Mouse (Mus musculus): ENCODE measurements around the gene Jdp2.

The Jdp2 gene

DNA sequence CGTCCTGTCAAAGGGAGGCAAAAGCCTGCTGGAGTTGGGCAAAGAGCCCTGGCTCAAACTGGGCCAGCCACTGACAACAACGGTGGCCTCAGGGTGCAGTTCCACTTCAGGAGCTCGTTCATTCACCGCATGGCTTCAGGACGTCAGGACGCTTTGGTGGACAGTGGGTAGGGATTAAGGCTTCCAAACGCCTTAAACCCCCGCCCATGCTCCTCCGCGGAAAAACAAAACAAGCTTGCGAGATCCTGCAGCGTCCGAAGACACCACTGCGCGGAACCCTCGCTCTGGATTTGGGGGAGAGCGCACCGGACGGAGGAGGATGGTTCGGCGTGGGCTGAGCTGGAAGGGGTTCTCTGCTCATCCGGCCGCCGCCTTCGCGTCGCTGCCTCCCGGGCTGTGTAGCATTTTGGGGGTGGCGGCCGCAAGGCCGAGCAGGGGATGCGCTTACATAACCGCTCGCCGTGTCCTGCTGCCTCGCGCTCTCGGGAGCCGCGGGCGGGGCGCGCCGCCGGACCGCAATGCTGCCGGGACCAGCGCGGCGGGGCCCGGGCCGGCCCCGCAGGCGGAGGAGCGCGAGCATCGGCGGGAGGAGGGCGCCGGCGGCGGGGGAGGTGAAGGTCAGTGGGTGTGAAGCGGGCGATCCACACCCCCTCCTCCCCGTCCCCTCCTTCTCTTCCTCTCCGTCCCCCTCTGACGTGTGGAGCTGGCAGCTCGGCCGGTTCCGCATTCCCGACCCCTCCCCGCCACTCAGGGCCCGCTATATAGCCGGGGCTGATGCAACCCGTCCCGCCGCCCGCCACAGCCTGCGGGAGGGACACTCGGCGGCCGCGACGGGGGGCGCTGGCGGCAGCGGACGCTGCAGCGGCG lies at the start of gene Jdp2:
TSS of gene Jdp2 (plus strand) at position 417 of the 867 bp plus-strand sequence.
- peak; percentile 76 to 83 for DNase-seq (ENCODE audit: low spot score in 2 of 2)

DNA sequence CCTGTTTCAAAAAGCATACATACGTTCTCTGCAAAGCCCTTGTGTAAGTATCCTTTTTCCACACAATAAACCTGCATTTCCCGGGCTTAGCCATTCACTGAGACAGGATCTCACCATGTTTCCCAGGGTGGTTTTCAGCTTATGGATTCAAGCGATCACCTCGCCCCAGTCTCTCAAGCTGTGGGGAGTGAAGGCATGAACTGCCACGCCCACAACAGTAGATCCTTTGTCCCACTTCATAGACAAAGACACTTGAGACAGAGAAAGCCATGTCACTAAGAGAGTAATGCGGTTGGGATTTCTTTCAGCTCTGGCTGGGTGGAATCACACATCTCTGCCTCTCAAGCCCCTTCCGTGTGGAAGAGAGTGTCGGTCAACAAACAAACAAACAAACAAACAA lies 49.2 kb upstream of the Jdp2 start:
- no peak for DNase-seq (ENCODE audit: low spot score in 2 of 2)

DNA sequence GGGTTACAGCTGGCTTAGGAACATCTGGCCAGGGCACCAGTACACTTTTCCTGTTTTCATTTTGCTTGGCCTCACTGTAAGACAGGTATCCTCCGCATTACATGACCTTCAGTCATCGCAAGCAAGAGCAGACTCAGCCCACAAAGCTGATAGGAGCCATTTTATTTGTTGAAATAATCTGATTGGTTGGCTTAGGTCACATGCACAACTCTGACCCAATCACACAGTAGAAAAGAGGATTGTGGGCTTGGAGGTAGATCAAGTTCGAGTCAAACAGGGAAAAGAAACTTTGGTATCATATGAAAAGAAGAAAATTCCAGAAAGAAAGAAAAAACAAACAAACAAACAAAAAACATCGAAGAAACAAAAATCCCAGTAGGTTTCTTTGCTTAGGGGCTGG lies 48.4 kb upstream of the Jdp2 start:
- DNase-seq (ENCODE audit: low spot score in 2 of 2), result no peak

DNA sequence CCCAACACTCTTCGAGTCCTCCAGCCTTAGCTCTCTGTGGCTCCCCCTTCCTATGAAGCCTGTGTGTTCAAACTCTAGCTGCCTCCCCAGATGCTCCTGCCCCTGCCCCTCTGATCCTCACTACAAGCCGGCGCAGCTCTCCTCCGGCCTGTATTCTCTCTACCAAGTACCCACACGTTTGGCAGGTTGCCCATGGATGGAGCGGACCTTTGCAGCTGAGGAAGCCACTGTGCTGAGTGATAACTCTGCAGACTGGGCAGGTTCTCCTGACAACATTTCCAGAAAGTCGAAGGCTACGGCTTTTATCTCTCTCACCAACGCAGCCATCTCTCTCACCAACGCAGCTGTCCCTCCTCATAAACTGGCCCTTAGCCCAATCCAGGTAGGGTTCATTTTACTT lies 39.5 kb upstream of the Jdp2 start:
- no peak for DNase-seq (ENCODE audit: low spot score in 2 of 2)

DNA sequence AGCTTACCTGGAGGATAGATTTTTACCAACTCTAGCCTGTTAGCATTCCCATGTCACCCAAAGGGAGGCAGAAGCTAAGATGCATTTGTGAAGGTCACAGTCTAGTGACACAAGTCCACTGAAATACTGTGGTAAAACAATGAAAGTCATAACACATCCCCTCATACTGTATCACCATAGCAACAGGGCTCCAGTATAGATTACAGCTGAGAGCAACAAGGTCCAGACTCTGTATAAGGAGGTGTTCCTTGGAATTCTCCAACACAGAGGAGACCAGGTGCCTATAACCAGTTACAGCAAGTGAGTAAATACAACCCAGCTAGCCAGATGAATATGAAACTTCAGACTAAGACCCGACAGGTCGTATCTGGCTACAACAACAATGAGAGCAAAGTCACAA lies 33.4 kb upstream of the Jdp2 start:
- no peak for DNase-seq (ENCODE audit: low spot score in 2 of 2)

DNA sequence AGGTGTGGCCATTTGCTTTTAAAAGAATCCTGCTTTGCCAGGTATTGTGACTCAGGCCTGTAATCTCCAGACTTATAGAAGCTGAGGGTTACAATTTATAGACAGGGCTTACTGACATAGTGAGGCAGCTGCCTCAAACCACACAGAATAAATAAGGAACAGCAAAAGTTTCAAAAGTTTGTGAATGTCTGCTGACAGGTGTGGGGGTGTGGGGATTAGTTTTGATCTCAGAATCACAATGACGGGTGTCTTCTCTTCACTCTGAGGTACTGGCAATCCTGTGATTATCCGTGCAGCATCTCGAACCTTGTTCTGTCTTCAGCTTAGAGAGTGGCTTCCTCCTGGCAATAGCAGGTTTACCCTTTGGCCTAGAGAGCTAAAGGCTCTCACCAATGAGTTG lies 30.5 kb upstream of the Jdp2 start:
- no peak for DNase-seq (ENCODE audit: low spot score in 2 of 2)

DNA sequence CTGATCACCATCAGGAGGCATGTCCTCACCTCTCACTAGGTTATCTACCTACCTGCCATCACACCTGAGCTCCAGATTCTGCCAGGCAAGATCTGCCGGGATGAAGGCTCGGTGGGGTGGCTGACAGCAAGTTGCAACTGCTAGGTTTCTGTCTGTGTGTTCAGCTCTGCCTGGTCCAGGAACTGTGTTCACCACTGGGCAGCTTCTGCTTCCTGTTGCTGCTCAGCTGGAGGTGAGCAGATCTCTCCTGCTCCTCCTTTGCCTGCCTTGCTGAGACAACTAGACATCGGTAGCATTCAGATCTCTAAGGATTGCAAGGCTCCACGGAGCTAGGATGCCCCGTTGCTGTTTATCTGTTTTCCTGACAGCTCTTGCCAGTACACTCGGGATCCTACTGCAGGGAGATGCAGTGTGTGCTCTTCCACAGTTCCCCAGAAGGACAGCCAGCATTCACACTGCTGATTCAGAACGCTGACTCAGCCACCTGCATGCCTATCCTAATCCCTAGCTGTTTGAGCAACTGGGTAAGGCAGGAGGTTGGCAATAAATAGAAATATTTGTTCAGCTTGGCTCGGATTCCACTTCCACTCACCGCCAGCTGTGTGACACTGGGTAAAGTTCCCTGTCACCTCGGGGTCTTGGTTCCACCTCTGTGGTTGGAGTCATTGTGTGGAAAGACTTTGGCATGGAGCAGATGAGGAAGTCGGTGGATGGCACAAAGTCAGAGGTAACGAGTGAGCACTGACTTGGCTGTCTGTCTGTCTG lies 29.3 kb upstream of the Jdp2 start:
- no peak for DNase-seq (ENCODE audit: low spot score in 2 of 2)

DNA sequence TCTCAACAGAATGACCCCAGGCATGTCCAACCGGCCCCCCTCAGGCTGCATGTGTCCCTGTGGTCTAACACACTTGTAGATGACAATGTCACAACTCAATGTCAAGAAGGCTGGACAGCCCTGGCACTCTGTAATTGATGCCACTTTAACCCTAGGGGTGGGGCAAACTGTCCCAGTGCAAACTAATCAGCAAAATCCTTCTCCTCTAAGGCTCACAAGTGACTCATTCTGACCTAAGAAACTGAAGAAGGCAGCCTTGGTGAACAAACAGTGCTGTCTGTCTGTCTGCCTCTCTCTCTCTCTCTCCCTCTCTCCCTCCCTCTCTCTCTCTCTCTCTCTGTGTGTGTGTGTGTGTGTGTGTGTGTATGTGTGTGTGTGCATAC lies 28.7 kb upstream of the Jdp2 start:
- no peak for DNase-seq (ENCODE audit: low spot score in 2 of 2)

DNA sequence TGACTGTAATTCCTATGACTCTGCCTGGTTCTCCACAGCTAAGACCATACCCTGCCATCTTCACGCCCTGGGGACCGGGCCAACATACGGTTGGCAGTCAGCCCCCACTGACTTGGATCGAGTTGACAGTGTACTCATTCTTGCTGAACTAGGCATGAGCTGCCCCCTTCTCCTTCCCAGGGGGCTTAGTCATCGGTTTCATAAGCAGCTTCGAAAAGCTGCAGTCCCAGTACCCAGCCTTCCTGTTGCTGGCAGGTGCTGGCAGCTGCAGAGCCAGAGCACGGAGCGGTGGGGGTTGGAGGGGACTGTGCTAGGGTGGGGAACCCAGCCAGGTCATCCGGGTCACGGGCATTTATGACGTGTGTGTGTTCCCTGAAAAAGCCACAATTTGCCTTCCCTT lies 27.5 kb upstream of the Jdp2 start:
- peak; percentile 40 to 66 for DNase-seq (ENCODE audit: low spot score in 2 of 2)

DNA sequence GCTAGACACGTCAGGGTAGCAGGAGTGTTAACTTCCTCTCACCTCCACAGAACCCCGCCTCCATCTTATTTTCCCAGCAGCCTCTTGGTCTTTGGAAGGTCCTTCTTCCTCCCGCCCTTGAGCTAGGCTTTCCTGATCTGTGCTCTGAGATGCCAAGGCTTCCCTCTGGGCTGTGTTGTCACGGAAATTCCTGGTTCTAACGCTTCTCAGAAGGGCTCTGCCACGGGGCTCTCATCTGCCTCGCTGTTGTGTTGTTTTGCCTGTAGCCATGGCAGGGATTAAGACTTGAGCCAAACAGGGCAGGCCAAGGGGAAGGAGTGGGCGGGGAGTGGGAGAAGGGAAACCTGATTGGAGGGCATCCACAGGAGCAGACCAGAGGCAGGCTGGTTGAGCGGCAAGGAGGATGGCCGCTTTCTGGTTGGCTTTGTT lies 26.8 kb upstream of the Jdp2 start:
- peak; percentile 43 to 48 for DNase-seq (ENCODE audit: low spot score in 2 of 2)

DNA sequence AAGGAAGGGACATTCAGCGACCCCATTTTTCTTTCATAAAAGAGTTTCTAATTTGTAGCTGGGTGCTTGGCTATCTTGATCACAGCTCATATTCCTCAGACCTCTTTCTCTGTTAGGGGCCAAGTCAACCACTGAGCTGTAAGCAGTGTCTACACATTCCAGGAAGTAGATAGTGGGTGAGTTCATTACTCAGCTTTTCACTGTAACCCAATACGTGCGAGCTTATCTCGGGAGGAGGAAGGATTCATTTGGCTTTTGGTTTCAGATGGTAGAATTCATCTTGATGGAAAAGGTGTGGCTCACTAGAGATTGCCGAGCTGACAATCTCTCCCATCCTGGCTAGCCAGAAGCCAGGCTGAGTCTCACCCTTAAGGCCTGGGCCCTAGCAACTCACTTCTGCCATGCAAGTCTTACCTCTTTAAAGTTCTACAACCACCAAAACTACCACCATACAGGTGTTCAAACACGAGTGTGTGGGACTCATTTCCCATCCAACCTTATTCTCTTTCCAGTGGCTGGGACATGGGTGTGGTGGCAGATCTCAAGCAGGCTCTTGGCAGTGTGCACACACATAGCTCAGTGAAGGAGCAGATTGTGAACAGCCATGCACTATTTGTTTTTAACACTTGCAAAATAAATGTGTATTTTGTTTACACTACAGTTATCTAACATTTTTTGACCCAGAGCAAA lies 23.9 kb upstream of the Jdp2 start:
- DNase-seq (ENCODE audit: low spot score in 2 of 2), result no peak

DNA sequence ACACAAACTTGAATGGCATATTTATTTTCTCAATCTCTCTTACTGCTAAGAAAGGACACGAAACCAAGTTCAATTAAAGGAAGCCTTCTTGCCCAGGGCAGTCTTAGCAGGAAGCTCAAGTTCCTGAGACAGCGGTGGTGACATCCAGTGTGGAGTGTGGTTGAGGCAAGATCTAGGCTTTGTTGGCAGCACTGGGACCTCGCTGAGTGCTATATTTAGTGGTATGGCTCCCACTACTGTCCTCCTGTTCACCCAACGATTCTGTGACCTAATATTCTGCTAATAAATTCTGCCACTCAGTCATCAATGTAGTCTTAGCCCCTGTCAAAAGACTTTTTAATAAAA lies 23.4 kb upstream of the Jdp2 start:
- DNase-seq (ENCODE audit: low spot score in 2 of 2), result no peak

DNA sequence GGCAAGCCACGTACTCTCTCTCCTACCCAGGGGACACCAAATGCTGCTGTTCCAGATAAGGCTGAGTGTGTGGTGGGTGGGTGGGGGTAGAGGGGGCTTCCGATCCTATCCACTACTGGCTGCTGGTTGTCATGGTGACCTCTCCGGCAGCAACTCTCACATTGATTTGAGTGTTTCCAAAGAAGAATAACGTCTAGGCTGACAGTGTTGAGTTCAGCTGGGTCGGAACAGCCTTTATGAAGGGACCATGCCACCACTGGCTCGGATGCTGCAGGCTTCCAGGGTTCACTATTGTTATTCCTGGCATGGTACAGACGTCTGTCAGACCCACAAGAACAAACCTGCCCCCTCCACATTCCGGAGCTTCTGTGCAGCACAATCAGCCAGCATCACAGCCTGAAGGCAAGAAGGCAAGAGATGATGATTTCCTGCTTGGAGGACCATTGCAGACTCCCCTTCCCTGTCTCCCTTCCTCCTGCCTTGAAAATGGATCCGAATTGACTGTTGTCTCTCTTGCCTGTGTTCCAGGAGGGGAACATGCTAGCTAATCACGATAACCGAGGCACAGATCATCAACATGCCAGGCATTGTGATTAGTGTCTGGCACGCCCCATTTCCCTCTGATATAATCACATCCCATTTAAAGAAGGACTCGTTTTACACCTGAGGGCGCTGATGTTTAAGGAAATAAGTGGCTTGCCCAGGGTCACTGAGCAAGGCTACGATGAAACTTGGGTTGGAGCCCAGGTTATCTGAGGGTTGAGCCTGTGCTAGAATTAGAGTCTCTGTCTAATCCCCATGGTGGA lies 17.4 kb upstream of the Jdp2 start:
- no peak for DNase-seq (ENCODE audit: low spot score in 2 of 2)

DNA sequence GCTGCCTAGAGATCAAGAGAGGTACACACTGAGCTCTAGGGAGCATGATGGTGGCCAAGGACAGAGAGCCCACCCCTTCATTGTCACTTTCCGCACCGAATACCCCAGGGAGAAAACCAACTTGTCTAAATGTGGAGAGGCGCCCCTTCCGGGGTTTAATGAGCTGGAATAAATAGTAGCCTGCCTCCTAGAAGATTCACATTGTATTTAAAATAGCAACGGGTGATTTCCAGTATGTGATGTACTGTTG lies 16.8 kb upstream of the Jdp2 start:
- DNase-seq (ENCODE audit: low spot score in 2 of 2), result no peak

DNA sequence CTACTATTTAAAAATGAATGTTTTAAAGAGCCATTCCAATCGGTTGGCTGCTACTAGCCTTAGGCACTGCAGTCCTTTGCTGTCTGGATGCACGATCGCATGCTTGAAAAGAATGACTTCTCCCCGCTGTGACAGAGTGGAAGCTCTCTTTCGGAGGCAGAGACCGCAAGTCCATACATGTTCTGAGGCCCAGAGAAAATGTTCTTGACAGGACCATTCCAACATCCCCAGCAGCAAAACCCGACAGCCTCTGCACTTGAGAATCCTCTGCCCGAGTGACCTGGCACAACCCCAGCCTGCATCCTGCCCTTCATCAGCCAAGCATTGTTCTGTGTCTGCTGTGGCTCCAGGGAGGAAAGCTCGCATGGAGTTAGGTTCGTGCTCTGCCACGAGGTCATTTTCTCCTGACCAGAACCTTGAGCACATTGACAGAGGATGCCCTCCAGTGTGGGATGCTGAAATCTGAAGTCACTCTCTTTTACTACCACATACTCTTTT lies 13.0 kb upstream of the Jdp2 start:
- DNase-seq (ENCODE audit: low spot score in 2 of 2), result no peak

DNA sequence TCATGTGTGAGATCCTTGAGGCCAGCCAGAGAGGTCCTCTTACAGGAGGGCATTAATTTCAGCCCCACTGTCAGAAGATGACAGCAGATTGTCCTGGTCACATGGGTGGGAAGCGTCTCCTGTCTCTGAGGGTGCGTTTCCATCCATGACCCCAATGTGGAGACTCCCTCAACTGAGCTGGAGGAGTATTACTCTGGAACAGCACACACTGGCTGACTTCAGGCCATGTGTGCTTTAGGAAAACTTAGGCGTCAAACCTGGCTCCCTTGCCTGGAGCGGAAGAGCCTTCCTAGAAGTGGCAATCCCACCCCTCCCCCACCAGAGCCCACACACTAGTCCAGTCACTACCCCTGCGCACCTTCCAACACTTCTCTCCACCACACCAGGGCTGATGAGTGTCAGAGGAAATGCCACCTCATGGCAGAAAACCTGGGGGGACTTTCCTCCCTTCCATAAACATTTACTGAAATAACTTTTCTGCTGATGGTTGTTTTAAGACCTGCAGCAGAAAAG lies 8.9 kb upstream of the Jdp2 start:
- DNase-seq (ENCODE audit: low spot score in 2 of 2), result no peak

DNA sequence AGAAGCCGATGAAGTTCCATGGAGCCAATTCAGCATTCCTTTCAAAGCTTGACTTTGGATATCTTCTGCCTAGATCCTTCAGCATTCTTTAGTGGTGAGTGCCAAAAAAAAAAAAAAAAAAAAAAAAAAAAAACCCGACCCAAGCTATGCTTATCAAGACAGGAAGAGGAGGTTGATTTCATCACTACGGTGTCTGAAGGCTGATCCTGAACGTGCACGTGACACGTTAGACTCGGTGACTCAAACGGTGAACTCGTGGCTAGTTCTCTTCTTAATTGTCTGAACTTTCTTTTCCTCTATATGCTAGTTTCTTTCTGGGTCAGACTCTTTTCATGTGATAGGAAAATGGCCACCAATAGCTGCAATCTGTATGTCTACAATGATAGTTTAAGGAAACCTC lies 5.9 kb upstream of the Jdp2 start:
- no peak for DNase-seq (ENCODE audit: low spot score in 2 of 2)

DNA sequence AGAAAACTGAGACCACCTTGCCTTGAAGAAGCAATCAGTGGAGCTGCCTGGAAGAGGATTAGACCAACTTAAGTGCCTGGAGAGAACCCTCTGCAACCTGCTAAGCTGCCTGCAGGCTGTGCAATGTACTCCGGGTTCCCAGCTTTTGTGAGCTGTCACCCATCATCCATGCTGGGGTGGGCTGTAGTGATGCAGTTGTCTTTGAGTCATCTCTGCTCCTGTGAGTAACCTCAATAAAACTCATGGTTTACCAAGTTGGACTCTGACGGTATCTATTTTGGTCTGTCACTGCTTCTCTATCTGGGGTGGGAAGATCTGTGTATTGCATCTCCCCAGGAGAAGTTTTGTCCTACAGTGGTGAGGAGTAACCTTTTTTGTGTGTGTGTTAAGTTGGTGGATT lies 4.4 kb upstream of the Jdp2 start:
- no peak for DNase-seq (ENCODE audit: low spot score in 2 of 2)

DNA sequence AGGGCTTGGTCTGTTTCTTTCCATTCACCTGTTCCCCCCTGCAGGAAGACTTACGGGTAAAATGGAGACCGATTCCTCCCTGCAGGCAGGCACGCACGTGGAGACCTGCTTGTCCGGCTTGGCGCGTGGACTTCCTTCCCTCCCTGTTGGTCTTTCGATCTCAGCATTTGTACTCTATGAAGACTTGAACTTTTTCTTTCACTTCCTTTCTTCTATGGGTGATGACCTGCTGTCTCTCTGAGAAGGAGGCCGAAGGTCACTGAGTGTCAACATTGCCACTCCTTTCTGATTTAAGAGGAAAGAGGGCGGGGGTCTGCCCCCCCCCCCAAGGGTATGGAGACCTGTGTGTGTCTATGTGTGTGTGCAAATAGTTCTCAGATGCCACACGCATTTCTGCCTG lies 774 bp upstream of the Jdp2 start:
- DNase-seq (ENCODE audit: low spot score in 2 of 2), result no peak

DNA sequence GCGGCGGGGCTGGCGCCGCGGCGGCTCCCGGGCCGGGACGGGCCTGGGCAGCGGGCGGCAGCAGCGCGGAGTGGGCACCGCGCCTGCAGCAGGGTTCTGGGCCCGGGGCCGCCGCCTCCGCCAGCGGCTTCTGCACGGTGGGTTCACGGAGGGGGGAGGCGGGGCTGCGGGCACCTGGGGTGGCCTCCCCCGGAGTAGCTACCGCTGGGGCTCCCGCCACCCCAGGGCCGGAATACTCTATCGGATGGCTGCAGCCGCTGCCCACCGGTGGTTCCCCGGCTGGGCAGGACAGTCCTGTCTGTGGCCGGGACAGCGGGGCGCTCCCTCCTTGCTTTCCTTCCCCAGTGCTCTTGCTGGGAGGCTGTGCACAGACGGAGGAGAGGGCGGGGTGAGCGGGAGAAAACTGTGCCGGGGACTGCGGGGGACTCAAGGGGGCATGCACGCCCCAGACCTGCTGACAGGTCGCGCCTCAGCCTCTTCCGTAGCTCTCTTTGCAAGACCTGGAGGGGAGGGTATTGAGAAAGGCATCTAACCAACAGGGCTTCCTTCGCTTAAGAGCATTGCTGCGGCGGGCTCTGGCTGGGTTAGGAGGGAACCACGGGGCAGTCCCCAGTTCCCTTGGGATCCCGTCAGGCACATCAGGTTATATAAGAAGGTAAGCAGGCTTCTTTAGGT lies 788 bp downstream of the Jdp2 start:
- peak in 1 of 2 experiments; percentile 42 for DNase-seq (ENCODE audit: low spot score in 2 of 2)

DNA sequence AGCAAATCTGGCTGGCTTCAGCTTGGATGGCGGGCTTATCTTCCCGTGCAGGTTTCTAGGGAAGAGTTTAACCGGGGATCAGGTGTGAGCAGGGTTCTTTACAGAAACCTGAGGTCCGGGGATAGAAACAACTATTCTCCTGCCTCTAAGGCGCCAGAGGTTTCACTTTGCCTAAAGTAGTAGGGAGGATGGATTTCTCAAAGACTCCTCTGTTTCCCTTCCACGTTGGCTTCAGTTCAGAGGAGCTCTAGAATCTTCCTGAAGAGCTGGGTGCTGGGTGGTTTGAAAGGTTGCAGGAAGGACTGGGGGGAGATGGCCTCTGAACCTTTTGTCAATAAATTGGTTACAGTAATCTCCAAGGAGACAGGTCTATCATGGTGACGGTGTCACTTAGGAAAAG lies 1.8 kb downstream of the Jdp2 start:
- no peak for DNase-seq (ENCODE audit: low spot score in 2 of 2)
